Mouse (Mus musculus) natural killer cell, adult 2 months (primary cell): Measurements from ENCODE around the gene Tspan14.

Experiments
- DNase-seq, 2 experiments: peaks; one replicate each; pipeline ENCODE4 v3.0.0; 2022; ENCODE audit warnings: low spot score in 2 of 2

Gene Tspan14

DNA sequence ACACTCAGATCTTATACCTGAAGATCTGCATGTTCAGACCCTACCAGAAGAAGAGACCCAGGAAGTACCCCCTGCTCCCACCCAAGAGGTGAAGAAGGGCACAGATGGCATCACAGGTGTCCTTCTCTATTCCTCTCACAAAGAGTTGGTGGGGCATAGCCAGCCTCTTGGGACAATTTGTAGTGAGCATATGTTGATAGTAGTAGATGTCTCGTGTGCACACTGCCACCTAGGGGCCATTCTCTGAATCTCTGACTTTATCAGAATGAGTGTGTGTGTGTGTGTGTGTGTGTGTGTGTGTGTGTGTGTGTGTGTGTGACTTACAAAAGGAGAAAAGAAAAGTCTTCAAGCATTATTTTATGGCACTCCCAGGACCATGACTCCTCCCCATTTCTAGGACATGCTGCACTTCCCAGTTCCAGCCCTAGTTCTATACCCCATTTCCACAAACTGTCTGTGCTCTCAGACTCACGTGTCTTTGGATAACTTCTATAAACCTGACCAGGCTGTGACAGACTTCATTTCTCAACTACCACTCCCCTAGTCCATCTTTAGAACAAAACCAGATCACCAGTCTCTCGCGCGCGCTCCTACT lies 8.6 kb upstream of the Tspan14 start:
- DNase-seq, result peak; percentile 67 to 84

DNA sequence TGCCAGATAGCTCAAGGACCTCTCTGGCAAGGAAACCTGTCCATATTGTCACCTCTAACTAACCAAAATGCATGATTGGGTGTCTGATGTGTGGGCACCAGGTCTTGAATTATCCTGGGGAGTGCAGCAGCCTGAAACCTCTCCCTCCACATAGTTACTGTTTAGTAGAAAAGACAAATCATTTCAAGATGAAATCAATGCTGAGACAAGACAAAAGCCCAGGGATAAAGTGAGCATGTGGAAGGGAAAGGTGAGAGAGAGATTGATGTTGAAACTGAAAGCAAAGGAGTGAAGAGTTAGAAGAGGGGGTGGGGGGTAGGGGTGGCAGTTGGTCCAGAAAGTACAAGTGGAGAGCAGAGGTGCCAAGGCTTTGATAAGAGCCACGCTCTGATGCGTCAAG lies 1.4 kb upstream of the Tspan14 start:
- no peak for DNase-seq

DNA sequence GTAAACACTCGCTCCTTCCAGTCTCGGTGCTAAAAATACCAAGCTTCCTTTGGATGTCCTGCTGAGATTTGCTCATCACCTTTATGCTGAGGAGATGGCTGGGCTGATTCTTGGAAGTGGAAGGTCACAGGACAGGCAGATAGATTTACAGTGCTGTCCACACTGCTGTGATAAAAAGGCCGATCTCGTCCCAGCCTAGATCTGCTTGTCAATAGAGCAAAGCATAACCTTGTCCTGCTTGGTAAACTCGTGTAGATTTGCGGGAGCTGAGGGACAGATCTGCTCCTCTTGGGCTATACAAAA lies 942 bp upstream of the Tspan14 start:
- no peak for DNase-seq

DNA sequence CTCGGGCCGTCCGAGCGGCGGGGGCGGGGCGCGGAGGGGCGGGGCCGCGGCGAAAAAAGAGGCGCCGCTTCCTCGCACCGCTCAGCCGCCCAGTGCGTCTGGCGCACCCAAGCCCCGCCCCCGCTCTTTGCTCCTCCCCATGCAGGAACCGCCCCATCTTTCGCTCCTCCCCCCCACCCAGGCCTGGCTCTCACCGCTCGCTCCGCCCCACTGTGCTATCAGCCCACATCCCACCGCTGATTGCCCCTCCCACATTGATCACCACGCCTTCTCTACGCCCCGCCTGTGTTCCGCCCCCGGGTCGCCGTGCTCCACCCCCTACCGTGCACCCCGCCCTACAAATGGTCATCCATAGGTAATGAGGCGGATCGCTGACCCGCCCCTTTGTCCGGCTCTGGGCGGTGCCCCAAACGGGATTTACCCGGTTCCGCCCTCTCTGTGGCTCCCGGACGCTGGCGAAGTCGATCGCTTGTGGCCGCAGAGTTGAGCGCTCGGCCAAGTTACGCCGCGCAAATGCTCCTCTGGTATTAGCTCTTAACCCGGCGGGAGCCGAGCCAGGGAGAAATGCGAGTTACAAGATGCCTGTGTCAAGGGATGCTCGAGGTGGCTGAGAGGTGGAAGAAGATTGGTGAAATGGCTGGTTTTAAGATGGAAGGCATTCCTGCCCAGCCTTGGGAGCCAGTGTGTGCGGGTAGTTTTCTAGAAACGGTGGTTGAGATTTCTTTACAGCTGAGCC lies 423 bp upstream of the Tspan14 start:
- DNase-seq, result peak; percentile 98 to 99

DNA sequence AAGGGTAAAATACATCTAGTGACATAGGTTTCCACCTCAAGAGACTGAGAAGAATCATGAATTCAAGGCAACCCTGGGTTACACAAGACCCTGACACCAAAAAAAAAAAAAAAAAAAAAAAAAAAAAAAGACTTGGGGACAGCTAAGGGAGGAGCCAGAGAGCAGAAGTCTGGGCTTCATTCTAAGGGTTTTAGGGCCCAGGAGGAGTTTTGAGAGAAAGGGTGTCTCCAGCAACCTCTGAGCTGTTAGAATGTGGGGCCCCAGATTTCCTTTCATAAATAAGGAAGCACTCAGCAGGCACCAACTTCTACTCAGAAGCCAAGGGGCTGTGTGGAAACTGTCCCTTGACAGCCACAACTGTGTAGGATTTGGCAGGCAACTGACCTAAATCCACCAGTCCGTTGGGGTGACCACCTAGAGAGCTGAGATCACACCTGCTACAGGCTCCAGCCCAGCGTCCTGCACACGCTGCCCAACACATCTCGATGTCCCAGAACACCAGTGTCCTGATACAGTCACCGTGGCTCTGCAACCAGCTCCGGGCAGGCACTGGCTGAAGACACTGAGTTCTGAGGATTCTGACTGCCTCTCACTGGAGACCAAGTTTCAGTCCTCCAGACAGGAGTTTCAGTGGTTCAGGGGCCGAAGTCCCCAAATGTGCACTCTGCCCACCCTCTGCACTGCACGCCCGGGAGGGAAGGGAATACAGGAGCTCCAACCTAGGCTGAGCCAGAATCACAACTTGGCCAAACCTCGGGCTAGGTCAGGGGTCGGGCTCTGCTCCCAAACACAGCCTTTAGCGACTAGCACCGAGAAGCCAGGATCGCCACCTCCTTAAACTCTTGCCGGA lies 875 bp downstream of the Tspan14 start:
- DNase-seq, result peak in 1 of 2 experiments; percentile 33

DNA sequence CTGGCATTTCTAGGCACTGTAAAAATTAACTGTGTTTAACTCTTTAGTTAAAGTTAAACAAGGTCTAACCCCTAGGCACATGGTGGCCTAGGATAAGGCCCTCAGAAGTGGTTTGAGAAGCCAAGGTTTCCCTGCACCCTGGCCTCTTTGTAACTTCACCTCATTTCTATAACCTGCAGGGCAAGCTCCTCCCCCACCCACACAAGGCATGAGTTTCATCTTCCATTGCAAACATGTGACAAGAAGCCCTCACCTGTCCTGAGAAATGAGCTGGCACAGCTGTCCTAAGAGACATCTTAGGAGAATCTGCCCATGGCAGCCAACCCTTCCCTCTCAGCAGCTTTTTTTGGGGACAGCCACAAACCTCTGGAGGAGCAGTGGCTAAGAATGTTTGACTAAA lies 1.7 kb downstream of the Tspan14 start:
- no peak for DNase-seq

DNA sequence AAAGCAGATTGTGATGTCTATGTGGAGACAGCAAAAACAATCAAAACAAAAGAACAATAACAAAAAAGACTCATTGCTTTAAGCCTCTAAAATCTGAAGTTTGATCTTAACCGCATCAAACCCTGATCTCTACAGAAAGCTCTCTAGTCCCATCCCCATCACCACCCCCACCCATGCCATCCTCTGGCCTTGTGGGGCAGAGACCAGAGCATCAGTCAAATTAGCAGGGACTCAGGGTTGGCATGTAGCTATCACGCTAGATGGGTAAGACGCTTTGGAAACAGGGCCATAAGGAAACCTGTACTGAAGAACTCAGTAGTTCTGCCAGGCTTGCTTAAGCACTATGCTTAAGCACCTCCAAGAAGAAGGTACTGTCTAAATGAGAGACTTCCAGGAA lies 2.4 kb downstream of the Tspan14 start:
- DNase-seq, result no peak

DNA sequence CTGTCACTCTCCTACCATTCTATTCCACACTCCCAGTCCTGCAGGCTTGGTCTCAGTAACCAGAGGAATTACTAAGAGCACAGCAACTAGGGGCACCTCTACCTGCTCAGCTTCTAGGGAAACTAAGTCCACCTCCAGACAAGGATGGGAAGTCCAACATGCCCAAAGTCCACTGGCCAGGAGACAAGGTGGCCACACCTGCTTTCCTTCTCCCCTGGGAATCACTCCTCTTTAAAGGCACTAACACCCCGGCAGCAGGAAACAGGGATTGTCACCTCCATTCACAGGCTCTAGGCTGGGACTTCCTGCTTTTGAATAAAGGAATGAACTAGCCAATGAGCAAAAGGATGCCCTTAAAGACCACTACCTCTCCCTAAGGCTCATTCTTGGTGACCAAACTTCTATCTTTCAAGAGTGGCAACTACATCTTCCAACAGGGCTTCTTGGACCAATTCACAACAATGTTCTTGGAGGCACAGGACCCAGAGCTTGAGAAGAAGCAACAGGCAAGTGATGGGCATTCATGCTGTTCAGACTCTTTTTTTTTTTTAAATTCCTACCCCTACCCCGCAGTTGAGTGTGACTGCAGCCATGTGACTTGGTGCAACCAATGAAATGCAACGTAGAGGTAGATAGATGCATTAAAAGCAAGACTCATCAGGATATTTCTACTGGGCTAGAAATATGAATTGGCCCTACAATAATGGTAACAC lies 3.0 kb downstream of the Tspan14 start:
- no peak for DNase-seq

DNA sequence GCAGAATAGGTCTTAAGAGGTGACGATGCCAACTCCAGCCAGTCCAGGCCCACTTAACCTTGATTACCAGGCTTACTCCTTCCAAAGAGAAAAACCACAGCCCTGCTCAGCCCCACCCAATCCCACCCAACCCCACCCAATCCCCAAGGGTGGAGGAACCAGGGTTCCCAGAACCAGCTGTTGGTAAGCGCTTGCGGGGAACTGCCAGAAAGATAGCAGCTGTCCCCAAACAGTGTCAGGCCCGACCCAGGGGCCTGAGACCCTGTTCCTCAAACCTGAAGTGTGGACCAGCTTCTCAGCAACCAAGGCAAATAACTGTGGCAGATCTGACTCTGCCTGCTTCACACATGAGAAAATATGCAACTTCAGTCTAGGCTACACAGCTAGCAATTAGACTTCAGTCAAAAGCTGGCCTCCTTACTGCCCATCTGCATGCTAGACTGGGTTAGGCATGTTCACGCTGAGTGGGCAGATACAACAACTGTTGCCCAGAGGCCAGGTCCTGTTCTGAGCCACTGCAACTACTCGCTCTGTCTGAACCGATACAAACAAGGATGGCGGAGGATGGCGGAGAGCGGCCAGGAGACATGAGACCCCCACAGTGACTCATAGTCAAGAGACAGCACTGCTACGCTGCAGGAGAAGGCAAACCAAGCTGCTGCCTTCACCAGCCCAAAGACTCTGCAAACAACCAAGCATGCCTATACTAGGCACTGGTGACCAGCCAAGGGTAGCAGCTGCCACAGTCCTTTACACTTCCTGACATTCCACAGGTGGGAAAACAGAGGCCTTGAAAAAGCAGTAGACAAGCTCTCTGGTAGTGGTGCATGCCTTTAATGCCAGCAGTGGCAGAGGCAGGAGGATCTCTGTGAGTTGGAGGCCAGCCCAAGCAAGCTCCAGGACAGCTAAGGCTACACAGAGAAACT lies 4.0 kb downstream of the Tspan14 start:
- DNase-seq, result peak in 1 of 2 experiments; percentile 24

DNA sequence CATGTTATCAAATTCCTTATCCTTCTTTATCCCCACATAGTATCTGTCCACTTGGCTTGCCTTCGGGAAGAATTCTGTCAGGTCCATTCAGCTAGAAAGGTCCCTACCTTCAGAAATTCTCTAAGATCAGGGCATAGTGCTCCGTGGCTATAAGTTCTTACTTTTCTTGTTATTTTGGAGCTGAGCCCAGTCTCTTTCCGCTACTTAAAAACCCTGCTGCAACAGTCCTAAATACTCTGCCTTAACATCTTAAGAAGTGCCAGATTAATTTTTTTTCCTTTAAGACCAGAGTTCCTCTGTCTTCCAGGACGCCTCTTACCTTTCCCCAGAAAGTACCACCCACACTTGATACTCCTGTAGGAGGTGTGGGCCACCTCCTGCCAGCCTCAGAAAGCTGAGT lies 6.4 kb downstream of the Tspan14 start:
- no peak for DNase-seq

DNA sequence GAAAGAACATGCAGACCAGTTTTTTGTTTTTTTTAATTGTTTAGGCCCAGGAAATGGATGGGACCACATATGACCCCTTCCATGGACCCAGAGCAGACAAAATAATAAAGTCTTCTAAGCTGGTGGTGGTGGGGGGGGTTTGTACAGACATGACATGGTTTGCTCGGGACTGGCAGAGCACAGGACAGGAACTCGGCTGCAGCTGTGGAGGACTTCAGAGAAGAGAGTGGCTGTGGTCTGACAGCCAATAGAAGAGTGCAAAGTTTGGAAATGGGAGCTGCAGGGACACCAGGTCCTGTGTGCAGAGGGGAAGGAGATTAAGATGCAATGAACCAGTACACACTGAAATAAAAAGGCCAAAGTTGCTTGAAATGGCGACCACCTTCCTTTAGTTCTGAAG lies 7.0 kb downstream of the Tspan14 start:
- DNase-seq, result no peak

DNA sequence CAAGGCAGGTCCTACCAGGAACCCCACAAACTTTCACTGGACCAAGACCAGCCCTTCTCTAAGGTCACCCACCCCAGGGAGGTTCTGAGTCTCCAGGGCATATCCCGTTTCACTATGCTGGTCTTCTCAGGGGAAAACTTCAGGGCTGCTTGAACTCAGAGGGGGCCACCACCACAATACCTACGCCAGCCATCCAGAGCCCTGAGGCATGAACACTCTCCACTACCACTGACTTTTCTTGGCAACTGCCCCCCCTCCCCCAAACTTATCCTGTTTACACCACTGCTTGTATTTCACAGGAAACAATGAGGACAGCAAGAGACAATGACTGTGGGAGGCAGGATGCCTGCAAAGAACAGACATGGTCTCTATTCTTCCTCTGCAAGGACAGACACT lies 7.6 kb downstream of the Tspan14 start:
- DNase-seq, result peak in 1 of 2 experiments; percentile 37

DNA sequence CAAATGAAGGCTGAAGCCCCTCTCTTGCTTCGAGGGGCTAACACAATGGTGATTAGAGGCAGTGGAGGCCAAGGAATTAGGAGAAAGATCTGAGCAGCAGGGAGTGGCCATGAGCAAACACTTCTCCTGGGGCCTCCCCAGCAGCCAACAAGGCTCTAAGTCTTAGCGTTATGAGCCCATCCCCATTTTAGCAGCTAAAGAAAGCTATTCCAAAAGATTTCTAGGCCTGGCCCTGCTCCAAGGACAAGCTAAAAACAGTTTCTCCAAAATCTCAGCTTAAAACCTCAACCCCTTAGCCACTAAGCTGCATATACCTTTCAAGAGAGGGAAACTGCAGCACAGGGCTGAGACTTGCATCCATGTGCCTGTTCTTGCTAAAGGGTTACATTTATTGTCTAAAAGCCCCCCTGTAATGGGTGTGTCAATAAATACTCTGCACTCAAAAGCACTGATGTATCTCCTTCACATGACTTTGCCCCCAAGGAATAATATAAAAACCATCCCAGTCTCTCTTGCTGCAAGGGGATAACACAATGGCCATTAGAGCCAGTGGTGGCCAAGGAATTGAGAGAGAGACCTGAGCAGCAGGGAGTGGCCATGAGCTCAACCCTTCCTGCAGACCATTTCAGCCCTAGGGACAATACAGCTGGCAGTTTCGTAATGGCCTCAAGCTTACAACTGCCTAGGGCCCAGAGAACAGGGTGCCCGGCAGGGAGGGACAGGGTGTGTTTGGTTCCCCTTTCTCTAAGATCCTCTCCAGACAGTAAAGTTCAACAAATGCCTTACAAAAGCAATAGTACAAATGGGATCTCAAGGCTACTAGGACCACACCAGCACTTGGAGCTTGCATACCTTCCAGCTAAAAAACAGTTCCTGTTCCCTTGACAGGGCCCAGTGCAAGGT lies 8.3 kb downstream of the Tspan14 start:
- peak in 1 of 2 experiments; percentile 21 for DNase-seq

DNA sequence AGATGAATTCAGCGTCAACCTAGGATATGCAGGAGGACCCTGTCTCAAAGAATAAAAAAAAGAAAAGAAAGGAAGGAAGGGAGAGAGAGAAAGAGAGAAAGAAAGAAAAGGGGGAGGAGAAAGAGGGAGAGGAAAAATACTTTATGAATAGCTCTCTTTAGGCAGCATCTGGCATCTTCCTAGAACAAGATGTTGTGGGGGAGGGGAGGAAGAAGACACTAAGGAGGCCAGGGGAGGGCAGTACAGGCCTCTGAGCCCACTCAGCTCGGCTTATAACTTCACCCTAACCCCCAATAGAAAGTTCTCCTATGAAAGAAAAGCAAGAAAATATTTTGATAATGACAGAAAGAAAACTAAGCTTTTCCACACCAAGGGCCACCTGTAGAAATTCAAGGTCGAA lies 9.0 kb downstream of the Tspan14 start:
- no peak for DNase-seq

DNA sequence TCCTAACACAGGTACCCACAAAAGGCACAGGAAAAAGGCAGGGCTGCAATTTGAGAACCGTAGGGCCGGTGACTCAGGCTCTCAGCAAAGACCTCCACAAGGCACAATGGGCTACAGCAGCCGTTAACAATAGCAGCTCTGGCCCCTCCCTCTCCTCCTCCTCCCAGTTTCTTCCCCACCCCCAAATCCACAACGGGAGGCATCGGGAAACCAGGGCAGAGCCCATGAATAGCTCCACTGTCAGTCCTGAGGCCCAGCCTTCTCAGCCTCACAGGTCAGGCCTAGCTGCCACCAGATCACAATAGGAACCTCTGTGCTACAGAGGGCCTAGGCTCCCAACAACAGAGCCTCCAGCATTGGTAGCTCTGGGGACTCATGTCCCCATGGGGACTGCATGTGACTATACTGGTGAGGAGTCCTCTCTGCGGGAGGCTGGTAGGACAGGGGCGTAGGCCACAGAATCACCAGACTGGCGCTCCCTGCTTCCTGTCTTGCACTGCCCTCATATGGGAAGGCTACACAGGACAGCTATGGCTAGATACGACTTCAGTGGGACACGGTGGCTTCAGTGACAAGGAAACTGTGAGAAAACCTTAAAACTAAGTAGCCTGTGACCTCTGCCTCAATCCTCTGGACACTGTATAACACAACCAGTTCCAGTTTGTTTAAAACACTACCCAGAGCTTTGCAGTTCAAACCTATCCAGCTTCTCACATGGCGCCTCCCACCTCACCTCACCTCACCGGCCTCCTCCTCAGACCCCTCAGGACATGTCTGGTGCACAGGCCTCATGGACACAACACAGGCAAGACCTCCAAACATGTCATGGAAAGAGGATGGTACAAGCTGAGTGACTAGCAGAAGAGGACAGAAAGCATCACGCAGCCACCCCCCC lies 10.1 kb downstream of the Tspan14 start:
- peak in 1 of 2 experiments; percentile 63 for DNase-seq

DNA sequence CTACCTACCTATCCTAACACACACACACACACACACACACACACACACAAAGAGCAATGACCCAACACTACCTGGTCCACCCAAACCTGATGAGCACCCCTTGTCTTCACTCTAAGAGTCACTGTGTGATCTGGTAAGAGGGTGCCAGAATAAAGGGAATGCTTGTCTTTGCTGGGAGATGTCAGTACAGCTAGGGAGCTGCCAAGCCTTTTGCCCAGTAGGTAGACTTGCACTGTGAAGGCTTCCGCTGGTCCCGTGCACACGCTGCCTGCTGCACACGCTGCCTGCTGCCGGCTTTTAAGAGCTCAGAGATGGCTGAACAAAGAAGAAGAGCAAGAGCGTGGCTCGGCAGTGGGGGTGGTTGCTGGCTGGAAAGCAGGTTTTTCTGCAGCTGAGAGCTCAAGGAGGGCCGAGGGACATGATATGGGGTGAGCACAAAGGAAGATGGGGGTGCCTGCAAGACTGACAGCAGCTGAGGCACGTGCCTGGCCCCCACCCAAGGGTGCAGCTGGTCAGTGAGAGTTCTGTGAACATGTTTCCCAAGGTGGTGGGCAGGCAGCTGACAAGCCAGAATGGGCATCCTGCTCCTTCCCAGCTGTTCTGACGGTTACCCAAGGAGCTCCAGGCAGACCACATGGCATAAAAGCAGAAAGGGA lies 10.9 kb downstream of the Tspan14 start:
- peak in 1 of 2 experiments; percentile 20 for DNase-seq

DNA sequence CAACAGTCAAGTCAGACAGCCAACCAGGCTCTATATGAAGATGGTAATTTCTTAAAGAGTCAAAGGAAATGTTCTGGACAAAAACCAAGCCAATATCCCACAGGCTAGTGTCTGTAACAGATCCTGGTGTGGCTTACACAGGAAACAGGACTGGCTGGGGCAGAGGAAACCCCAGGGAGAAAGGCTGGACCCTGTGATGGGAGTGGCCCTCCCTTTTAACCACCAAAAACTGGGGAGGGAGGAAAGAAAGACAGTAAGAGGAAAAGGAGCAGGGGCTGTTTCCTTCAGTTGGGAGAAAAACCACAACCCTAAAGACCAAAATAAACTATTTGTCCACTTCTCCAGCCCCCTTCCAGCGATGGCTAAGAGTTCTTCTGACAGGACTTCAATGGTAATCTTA lies 11.5 kb downstream of the Tspan14 start:
- DNase-seq, result no peak

DNA sequence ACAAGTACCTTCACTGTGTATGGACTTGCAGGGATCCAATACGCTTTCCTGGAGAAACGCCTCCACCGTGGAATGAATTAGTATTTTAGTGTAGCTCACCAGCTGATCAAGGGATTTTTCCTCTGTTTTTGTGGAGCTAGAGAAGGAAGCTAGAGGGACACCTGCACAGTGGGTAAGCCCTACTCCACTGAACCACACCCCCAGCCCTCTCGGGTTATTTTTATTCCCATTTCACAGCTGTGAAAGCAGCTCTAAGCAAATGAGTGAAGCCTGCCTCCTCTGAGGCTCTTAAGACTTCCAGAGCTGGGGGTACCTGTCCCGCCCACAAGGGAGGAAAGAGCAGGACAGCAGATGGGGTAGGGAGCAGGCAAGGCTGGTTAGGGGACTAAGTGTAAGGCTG lies 13.2 kb downstream of the Tspan14 start:
- no peak for DNase-seq

DNA sequence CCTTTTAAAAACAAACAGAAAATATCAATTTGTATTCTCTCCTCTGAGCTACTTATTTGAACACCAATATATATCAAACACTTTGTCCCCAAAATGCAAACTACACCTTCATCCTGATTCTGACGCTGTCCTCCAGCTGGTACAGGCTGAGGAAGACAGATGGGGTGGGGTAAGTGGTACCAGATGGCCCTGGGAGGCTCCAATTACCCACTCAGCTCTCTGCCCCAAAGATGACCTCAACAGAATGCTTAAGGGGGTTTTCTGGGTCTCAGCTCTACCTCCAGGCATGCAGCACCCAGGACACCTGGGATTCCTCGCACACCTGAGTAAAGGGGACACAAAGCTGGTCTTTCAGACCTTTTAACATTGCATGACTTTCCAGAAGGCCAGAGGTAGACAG lies 13.9 kb downstream of the Tspan14 start:
- DNase-seq, result no peak
